Mouse (Mus musculus) heart, adult 2 months (tissue): ENCODE measurements around the gene Gpr161.

Source experiments
- CTCF ChIP-seq: fragments of 200-600 bp; IDR thresholded peaks from 2 replicates; pipeline ENCODE4 v1.8.1; 2022; ENCODE audit warnings: antibody characterized with exemption, mild to moderate bottlenecking, moderate library complexity
- POLR2A ChIP-seq: fragments of 200-500 bp; IDR thresholded peaks from 2 replicates; pipeline ENCODE4 v1.6.1; 2011; ENCODE audit warnings: mild to moderate bottlenecking, low read depth, low read length, control low read depth; ENCODE audit not compliant: insufficient read depth

DNA sequence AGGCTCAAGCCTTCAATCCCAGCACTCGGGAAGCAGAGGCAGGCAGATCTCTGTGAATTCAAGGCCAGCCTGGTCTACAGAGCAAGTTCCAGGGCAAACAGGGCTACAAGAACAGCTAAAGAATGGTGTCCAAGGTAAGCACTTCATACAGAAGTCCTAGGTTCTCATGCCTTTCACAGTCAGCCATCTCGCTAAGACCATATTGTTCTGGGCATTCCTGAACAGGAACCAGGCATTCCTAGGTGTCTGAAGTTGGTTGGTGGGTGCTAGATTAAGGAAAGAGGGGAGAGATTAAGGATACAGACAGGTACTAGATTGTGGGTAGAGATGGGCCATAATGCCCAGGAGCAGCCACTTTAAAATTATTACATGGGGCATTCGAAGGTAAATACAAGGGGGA lies 47.8 kb upstream of the Gpr161 start:
- TF ChIP-seq CTCF (no peak), POLR2A (no peak)
